Mouse (Mus musculus): Measurements from ENCODE around the gene Akr1c20.

Gene Akr1c20

GRCm38 (mm10) chr13:4523201-4523838, at the start of gene Akr1c20:
Gene Akr1c20, minus strand, starts transcription at chr13:4523345.
- no peak for DNase-seq (ENCODE audit: low read depth, low spot score)

GRCm38 (mm10) chr13:4565996-4566395, 42.9 kb upstream of the Akr1c20 start:
- no peak for DNase-seq (ENCODE audit: low read depth, low spot score)

- no peak for DNase-seq (ENCODE audit: low read depth, low spot score)
These were observed 37.4 kb upstream of the Akr1c20 start for GRCm38 (mm10) chr13:4560500-4560899.

- DNase-seq (ENCODE audit: low read depth, low spot score): no peak
These were observed 36.0 kb upstream of the Akr1c20 start for GRCm38 (mm10) chr13:4559143-4559542.

- DNase-seq (ENCODE audit: low read depth, low spot score): no peak
These were observed 8.3 kb downstream of the Akr1c20 start for GRCm38 (mm10) chr13:4514811-4515210.

- no peak for DNase-seq (ENCODE audit: low read depth, low spot score)
These were observed 55.2 kb downstream of the Akr1c20 start for GRCm38 (mm10) chr13:4467896-4468295.

- no peak for DNase-seq (ENCODE audit: low read depth, low spot score)
These were observed 57.5 kb downstream of the Akr1c20 start for GRCm38 (mm10) chr13:4465641-4466040.

All from brain, adult 2 months (tissue).